Mouse (Mus musculus) liver, embryonic 13.5 days (tissue): Measurements from ENCODE around the gene Ptpn18. TPM values are rescaled to one million over a fixed set of nuclear protein-coding genes. Genes with fewer than 3 reads are reported as not detected.

ENCODE experiments used
- ATAC-seq: fragments of 200-750 bp; cut with Nextera tagmentation; 2 replicates; pipeline ENCODE4 v1.8.0; 2017; ENCODE audit warnings: low read depth, mild to moderate bottlenecking, moderate number of reproducible peaks, moderate library complexity
- DNase-seq: peaks from one replicate; pipeline ENCODE4 v3.0.0; 2022
- H3K27ac ChIP-seq: fragments of 300-500 bp; sonication (generic); 2 replicates; pipeline ENCODE4 v1.5.1; 2015; ENCODE audit warnings: moderate library complexity, mild to moderate bottlenecking, inconsistent platforms
- H3K27me3 ChIP-seq: fragments of 300-500 bp; sonication (generic); 2 replicates; pipeline ENCODE4 v1.6.1; 2015; ENCODE audit warnings: mild to moderate bottlenecking, inconsistent platforms
- H3K36me3 ChIP-seq: fragments of 300-500 bp; sonication (generic); 2 replicates; pipeline ENCODE4 v1.6.1; 2015; ENCODE audit warnings: mild to moderate bottlenecking, inconsistent platforms
- H3K4me1 ChIP-seq: fragments of 300-500 bp; sonication (generic); replicated peaks from 2 replicates; pipeline ENCODE4 v1.6.1; 2015; ENCODE audit warnings: inconsistent platforms
- H3K4me2 ChIP-seq: fragments of 300-500 bp; sonication (generic); 2 replicates; pipeline ENCODE4 v1.6.1; 2015; ENCODE audit warnings: inconsistent platforms, mild to moderate bottlenecking, moderate library complexity
- H3K4me3 ChIP-seq: fragments of 300-500 bp; sonication (generic); replicated peaks from 2 replicates; pipeline ENCODE4 v1.5.1; 2015; ENCODE audit warnings: mild to moderate bottlenecking, inconsistent platforms
- H3K9ac ChIP-seq: fragments of 300-500 bp; sonication (generic); 2 replicates; pipeline ENCODE4 v1.6.1; 2015; ENCODE audit warnings: mild to moderate bottlenecking, inconsistent platforms
- H3K9me3 ChIP-seq: fragments of 300-500 bp; sonication (generic); replicated peaks from 2 replicates; pipeline ENCODE4 v1.6.1; 2016; ENCODE audit warnings: inconsistent platforms
- WGBS: fragments of 180-500 bp; shearing (Covaris S2); methylation state at CpG from one replicate; pipeline ENCODE4 v1.1.7; 2015; ENCODE audit not compliant: insufficient replicate concordance; 5-methylcytosine and 5-hydroxymethylcytosine counted together
- polyA plus RNA-seq: library from polyadenylated mRNA; unstranded; fragments of >200 nt; fragmentation: Nextera tagmentation; extraction: Ambion mirVana; gene quantifications from 2 replicates; pipeline ENCODE4 v1.2.1, GENCODE M21; 2015

The Ptpn18 gene
- polyA plus RNA-seq, 1 experiment from 2014 or later, result 16.9 TPM

DNA sequence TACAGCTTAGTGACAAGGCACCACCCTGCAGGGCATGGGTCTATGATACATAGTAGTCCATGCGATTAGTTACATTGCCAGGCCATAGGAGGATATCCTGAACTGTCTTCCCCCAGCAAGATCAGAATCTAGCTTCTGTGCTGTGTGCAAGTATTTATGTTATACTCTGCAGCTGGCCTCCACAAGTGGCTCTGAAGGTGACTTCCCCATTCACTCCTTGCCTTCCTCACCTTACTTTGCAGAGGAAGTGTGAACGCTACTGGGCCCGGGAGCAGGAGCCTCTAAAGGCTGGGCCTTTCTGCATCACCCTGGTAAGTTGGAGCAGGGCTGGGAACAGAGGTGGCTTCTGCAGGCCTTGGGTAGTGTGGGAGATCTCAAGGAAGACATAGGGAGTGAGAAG lies 8.5 kb downstream of the Ptpn18 start:
- ATAC-seq (no peak), DNase-seq (no peak)
- H3K4me3 ChIP-seq, result no peak overlapping the region
- no peak overlapping the region for H3K27ac ChIP-seq
- 27% methylated on average over 3 of the region's 3 CpGs for WGBS
- H3K9me3 ChIP-seq, result no peaks in the 10 kb centered on the region
- H3K9ac ChIP-seq, result no peak overlapping the region
- H3K4me2 ChIP-seq, result no peak overlapping the region
- H3K27me3 ChIP-seq, result peaks cover 7% of the 10 kb centered on the region; the same call in 1 of the 2 replicates
- H3K4me1 ChIP-seq, result peaks cover 16% of the 10 kb centered on the region
- no peaks in the 10 kb centered on the region for H3K36me3 ChIP-seq

DNA sequence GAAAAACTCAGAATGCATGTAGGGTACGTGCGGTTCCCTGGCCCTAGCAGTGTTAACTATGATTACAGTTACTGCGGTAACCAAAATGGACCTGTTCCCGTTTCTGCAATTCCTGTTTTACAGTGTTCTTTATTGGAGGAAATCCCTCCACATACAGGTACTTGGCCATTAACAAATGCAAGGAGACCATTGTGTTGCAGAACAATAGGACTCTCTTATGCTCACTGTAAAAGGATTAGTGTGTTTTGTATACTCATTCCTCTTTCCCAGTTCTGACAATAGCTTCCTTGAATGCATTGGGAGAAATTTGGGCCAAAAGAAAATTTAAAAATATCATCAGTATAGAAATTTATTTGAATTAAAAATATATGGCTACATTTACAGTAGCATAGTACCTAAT lies 8.9 kb downstream of the Ptpn18 start:
- Histone ChIP-seq H3K9ac (no peak overlapping the region), H3K9me3 (no peaks in the 10 kb centered on the region), H3K36me3 (no peaks in the 10 kb centered on the region), H3K4me2 (no peak overlapping the region), H3K4me1 (peaks cover 20% of the 10 kb centered on the region), H3K27me3 (peaks cover 11% of the 10 kb centered on the region), H3K4me3 (no peak overlapping the region), H3K27ac (no peak overlapping the region)
- ATAC-seq (no peak), DNase-seq (no peak)
- WGBS, result 63% methylated on average over 4 of the region's 4 CpGs

DNA sequence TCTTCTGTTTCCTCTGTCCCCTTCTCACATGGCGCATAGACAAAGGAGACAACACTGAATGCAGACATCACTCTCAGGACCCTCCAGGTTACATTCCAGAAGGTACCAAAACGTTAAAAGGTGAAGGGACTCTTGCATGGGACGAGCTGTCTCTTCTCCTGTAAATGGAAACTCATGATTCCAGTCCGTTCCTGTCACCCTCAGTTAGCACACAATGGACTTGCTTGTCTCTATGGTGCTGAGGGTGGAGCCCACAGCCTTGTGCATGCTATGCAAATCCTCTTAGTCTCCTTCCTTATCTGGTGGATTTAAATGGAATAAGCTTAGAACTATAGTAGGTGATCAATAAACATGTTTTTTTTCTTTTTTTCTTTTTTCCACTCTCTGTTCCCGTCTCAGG lies 10.2 kb downstream of the Ptpn18 start:
- Histone ChIP-seq H3K9ac (no peak overlapping the region), H3K4me2 (no peak overlapping the region), H3K36me3 (no peaks in the 10 kb centered on the region), H3K27ac (no peak overlapping the region), H3K9me3 (no peaks in the 10 kb centered on the region), H3K4me1 (peaks cover 21% of the 10 kb centered on the region), H3K27me3 (peaks cover 14% of the 10 kb centered on the region), H3K4me3 (no peak overlapping the region)
- 58% methylated on average over 5 of the region's 5 CpGs for WGBS
- DNase-seq (no peak), ATAC-seq (no peak)

DNA sequence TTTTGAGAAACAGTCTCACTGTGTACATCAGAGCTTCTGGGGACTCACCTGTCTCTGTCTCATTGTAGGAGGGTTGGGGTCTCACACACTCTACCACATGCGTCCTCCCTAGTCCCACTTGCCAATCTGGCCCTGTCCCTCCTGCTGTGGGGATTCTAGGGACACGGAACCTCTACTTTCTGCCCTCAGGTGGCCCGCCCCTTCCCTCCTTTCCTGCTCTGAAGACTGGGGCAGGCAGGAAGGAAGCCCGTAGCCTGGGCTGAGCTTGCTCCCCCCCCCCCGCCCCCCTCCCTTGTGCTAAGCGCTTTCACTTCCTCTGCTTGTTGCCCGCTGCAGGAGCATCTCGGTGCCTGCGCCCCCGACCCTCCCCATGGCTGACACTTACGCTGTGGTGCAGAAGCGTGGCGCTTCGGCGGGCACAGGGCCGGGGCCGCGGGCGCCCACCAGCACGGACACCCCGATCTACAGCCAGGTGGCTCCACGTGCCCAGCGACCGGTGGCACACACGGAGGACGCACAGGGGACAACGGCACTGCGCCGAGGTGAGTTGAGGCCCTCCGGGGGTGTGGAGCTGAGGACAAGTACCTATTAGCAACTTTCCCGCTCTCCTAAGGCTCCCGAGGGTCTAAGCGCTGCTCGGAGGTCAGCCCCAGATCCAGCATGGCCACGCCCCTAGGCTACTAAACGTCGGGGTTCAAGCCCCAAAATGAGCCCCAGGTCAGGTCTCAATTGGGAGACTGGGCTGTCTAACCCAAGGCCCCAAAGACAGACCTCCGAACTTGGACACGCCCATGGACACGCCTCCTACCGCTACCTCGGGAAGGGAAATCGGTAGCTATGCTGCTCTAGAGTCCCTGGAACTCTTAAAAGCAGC lies 13.1 kb downstream of the Ptpn18 start:
- Histone ChIP-seq H3K9me3 (no peaks in the 10 kb centered on the region), H3K27me3 (peaks cover 14% of the 10 kb centered on the region), H3K4me1 (peaks cover 21% of the 10 kb centered on the region), H3K9ac (peak overlapping the region; percentile 62), H3K4me3 (peak overlapping the region; percentile 61), H3K4me2 (peak overlapping the region; percentile 84), H3K36me3 (no peaks in the 10 kb centered on the region), H3K27ac (peak overlapping the region; percentile 5)
- peak; percentile 75 for ATAC-seq
- DNase-seq, result peak; percentile 56
- WGBS, result 1% methylated on average over 42 of the region's 43 CpGs

DNA sequence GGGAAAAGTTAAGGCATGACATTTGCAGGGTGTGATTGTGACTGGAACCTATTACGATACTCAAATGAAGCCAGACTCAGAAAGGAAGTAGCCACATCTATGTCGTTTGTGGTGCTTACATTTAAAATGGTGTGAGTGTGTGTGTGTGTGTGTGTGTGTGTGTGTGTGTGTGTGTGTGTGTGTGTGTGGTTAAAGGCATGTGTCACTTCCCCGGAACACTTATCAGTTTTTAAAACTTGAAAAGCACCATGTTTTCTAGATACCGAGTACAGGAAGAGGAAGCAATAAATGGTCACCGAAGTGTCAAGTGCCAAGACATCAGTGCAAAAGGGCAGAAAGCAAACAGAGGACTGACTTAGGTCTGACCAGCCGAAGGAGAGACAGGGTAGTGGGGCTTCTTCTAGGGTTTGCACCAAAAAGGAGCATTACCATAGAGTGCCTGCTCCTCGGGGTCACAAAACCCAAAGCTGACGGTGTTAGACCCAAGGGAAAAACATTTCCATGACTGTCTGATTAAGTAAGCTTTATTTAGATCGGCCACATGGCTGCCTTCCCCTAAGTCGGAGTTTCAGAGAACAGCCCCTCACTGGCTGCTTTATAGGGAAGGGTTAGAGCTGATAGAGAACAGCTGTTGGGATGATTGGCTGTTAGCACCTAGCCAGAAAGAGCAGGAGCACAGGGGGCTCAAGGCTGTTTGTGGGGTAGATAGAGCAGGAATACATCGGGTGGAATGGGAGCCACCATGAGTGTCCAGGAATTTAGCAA lies 19.5 kb downstream of the Ptpn18 start:
- WGBS, result 15% methylated on average over 11 of the region's 11 CpGs
- ATAC-seq, result no peak
- Histone ChIP-seq H3K4me1 (peaks cover 3% of the 10 kb centered on the region), H3K4me3 (no peak overlapping the region), H3K4me2 (no peak overlapping the region), H3K9me3 (no peaks in the 10 kb centered on the region), H3K36me3 (no peaks in the 10 kb centered on the region), H3K27me3 (no peaks in the 10 kb centered on the region), H3K9ac (no peak overlapping the region), H3K27ac (no peak overlapping the region)
- DNase-seq, result no peak

DNA sequence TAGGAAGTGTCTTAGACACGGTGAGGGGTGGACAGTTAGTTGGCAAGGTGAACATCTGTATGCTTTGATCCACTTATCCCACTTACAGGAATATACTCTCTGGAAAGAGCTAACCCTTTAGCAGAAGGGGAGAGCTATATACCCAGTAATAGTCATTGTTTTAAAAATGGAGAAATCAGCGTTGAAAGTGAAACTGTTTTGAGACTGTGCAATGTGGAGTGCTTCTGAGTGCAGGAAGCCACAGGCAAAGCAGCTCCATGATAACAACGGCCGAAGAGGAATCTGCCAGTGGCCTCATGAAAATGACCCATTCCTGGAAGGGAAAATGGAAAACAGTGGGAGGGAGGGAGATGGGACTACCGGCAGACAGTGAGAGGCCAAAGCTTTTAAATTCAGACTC lies 21.2 kb downstream of the Ptpn18 start:
- peaks cover 11% of the 10 kb centered on the region for H3K4me1 ChIP-seq
- H3K27ac ChIP-seq, result no peak overlapping the region
- ATAC-seq (no peak), DNase-seq (no peak)
- no peak overlapping the region for H3K9ac ChIP-seq
- no peaks in the 10 kb centered on the region for H3K36me3 ChIP-seq
- no peaks in the 10 kb centered on the region for H3K27me3 ChIP-seq
- H3K4me2 ChIP-seq, result no peak overlapping the region
- 20% methylated on average over 5 of the region's 5 CpGs for WGBS
- no peaks in the 10 kb centered on the region for H3K9me3 ChIP-seq
- H3K4me3 ChIP-seq, result no peak overlapping the region

DNA sequence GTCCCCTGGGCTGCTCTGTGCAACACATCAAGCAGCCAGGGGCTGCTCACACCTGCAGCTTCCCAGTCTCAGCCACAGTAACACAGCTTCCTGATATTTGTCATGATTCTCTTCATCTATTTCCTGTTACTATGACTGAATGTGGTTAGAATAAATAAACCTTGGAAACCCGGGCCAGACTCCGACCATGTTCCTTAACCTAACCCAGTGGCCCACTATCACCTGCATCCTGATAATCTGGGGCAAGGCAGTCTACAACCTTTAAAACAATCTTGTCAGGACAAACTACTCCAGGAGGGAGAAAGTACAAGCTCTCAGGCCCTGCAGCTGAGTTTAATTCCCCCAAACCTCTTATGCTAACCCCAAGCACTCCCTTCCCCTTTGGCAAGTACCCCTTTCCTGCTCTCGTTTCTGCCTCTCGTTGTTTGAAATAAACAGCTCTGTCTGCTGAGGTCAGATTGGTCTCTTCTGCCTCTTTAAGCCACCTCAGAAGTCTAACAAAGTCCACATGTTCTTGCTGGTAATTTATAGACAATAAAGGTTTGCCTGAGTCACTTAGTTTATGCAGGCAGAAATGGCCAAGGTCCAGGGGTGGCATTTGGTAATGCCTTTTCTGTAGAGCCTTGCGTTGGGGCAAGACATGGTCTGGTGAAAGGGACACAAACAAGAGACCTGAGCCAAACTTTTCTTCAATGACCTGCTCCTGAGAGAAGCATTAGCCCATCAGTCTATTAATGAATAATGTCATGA lies 22.5 kb downstream of the Ptpn18 start:
- DNase-seq (no peak), ATAC-seq (no peak)
- Histone ChIP-seq H3K9ac (no peak overlapping the region), H3K27ac (no peak overlapping the region), H3K4me2 (no peak overlapping the region), H3K9me3 (no peaks in the 10 kb centered on the region), H3K27me3 (no peaks in the 10 kb centered on the region), H3K4me1 (peaks cover 15% of the 10 kb centered on the region), H3K36me3 (no peaks in the 10 kb centered on the region), H3K4me3 (no peak overlapping the region)
- 42% methylated on average over 5 of the region's 5 CpGs for WGBS

DNA sequence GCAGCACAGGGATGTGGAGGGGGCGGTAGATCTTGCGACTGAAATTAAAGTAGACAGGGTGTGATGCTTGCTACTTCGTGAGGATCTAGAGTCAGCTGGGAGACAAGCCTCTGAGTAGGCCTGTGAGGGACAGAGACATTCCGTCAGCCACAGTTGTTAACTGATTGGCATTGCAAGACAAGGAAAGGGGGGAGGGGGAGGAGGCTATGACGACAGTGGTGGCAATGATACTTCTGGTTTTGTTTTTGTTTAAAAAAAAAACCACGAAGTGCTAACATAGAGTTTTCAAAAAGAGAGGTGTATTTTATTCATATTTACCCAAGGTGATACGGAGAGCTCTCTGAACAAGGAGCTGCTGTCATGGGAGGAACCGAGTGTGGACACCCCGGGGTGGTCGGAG lies 24.9 kb downstream of the Ptpn18 start:
- Histone ChIP-seq H3K36me3 (no peaks in the 10 kb centered on the region), H3K4me3 (no peak overlapping the region), H3K9ac (no peak overlapping the region), H3K4me2 (no peak overlapping the region), H3K27me3 (no peaks in the 10 kb centered on the region), H3K27ac (no peak overlapping the region), H3K9me3 (no peaks in the 10 kb centered on the region), H3K4me1 (peaks cover 11% of the 10 kb centered on the region)
- WGBS, result 51% methylated on average over 10 of the region's 10 CpGs
- DNase-seq (no peak), ATAC-seq (no peak)

DNA sequence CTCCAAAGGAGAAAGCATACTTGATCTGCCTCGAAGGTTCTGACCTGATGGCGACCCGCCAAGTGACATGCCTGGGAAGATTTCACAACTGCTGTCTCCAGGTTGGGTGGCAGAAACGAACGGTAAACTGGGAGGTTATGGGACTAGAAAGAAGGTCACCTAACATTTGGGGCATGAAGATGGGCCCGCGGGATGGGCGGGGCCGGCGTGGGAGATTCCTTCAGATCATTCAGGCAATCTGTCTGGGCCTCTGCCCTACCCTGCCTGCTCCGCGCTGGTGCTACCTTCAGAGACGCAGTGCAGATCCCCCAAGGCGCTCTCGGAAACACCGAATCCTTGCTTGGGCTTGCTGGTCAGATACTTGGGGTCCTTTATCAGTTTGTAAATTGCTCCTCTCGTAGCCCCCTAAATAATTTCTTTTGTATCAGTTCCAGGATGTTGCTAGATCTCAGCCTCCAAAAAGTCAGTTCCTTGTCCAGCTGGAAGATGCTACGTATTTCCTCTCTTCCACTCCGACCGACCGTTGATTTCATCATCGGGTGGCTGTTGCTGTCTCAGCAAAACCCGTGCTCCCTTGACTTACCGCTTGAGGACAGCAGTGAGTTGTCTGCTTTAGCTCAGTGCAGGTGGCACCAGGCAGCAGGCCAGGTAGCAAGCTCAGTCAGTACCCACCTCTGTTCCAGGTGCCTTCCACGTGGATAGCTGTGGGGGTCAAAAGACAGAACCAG lies 26.1 kb downstream of the Ptpn18 start:
- ATAC-seq (peak; percentile 70), DNase-seq (no peak)
- H3K4me1 ChIP-seq, result peaks cover 18% of the 10 kb centered on the region
- H3K9ac ChIP-seq, result 0 out of 2 replicates have a peak overlapping the region, but pooled peaks have one; percentile 1
- no peak overlapping the region; the same call in 1 of the 2 replicates for H3K27ac ChIP-seq
- H3K27me3 ChIP-seq, result no peaks in the 10 kb centered on the region
- H3K4me2 ChIP-seq, result peak overlapping the region; percentile 55
- 6% methylated on average over 25 of the region's 25 CpGs for WGBS
- H3K4me3 ChIP-seq, result peak overlapping the region; percentile 33
- H3K9me3 ChIP-seq, result no peaks in the 10 kb centered on the region
- H3K36me3 ChIP-seq, result no peaks in the 10 kb centered on the region

DNA sequence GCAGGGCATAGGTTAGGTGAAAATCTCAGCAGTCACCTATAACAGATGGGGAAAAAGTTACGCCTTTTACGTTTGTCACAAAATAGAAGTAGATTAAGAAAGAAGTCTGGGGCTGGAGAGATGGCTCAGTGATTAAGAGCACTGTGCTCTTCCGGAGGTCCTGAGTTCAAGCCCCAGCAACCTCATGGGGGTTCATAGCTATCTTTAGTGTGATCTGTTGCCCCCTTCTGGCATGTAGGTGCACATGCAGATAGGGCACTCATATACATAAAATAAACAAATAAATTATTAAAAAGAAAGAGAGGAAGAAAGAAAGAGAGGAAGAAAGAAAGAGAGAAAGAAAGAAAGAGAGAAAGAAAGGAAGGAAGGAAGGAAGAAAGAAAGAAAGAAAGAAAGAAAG lies 27.8 kb downstream of the Ptpn18 start:
- ATAC-seq, result no peak
- H3K4me2 ChIP-seq, result no peak overlapping the region
- H3K36me3 ChIP-seq, result no peaks in the 10 kb centered on the region
- H3K4me3 ChIP-seq, result no peak overlapping the region
- no peaks in the 10 kb centered on the region for H3K27me3 ChIP-seq
- no peaks in the 10 kb centered on the region for H3K9me3 ChIP-seq
- WGBS, result 72% methylated on average over 3 of the region's 3 CpGs
- no peak overlapping the region for H3K27ac ChIP-seq
- H3K4me1 ChIP-seq, result peaks cover 18% of the 10 kb centered on the region
- no peak for DNase-seq
- H3K9ac ChIP-seq, result no peak overlapping the region
